Mouse (Mus musculus) testis, adult 10 weeks (tissue): ENCODE results near the gene Zbtb33. TPM values are rescaled to one million over a fixed set of nuclear protein-coding genes. Genes with fewer than 3 reads are reported as not detected.

ENCODE experiments used
- polyA plus RNA-seq: library from polyadenylated mRNA; stranded (reverse); fragments of 350-450 nt; fragmentation: Illumina TruSeq; extraction: RNeasy Lipid Tissue Mini Kit (QIAGEN cat#74804); gene quantifications from one replicate; pipeline ENCODE4 v1.2.3, GENCODE M21; 2014; ENCODE audit warnings: low read depth, low replicate concordance

Zbtb33 gene
- 8.5 TPM for polyA plus RNA-seq

DNA sequence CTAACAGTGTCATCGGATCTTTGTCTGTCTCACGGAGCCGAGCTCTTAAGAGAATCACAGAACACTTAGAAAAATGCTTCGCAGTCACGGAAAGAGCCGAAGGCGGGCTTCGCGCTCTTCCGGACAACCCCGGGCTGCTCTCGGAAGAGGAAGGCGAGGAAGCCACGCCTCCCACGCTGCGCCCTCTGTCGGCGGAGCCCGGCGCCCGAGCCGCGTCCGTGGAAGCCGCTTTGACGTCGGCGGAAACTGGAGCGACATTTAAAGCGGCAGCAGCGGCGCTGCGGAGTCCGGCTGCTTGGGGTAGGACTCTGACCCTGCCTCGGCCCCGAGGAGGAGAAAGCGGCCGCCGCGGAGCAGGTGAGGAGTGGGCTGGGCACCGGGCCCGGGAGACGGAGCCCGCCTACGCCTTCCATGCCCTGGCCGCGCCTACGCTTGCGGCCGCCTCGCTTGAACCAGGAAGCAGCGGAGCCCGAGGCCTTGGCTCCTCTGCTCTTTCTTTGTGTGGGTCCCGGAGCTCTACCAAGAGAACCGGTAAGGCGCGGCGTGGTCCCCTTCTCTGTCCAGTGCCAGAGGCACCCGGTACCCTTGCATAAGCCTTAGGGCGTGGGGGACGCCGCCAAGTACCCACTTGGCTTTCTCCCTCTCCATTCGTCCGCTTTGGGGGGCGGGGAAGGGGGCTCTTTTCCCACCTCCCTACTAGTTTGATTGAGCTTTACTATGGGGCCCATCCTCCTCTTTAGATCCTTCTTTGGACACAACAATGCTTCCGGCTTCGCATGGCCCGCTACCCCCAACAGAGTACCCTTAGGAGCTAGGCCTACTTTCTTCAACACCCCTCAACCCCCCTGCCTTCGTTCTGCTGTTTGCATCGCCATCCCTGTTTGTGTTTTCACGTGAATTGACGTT is at the start of gene Zbtb33:
TSS of gene Zbtb33 (plus strand) at position 242 of the 906 bp plus-strand sequence.

Other genes starting within 250 kb of the Zbtb33 start
- 8.4 TPM for gene Btg1-ps1, start 171.0 kb upstream of the Zbtb33 start, polyA plus RNA-seq
- gene Btg1-ps2, start 146.7 kb upstream of the Zbtb33 start, polyA plus RNA-seq: 6.7 TPM
- gene Rhox10, start 123.3 kb upstream of the Zbtb33 start, polyA plus RNA-seq: 1.1 TPM
- 6.3 TPM for gene Rhox11, start 104.7 kb upstream of the Zbtb33 start, polyA plus RNA-seq
- not detected for gene Rhox12, start 78.9 kb upstream of the Zbtb33 start, polyA plus RNA-seq
- 1.9 TPM for gene Rhox13, start 68.6 kb upstream of the Zbtb33 start, polyA plus RNA-seq
- gene Tmem255a, start 62.6 kb downstream of the Zbtb33 start, polyA plus RNA-seq: 46.9 TPM
- gene Atp1b4, start 126.4 kb downstream of the Zbtb33 start, polyA plus RNA-seq: not detected